Mouse (Mus musculus) stomach, postnatal 0 days (tissue): ENCODE results near the gene Me3. TPM values are rescaled to one million over a fixed set of nuclear protein-coding genes. Genes with fewer than 3 reads are reported as not detected.
A peak's percentile ranks its signal among the peaks of the same experiment; 100 is the strongest.

Source experiments
- ATAC-seq: fragments of 200-750 bp; cut with Nextera tagmentation; 2 replicates; pipeline ENCODE4 v1.8.0; 2017; ENCODE audit not compliant: low FRiP score, low TSS enrichment
- DNase-seq: peaks from one replicate; pipeline ENCODE4 v3.0.0-alpha.2; 2016; ENCODE audit warnings: low spot score
- H3K27ac ChIP-seq: fragments of 300-500 bp; sonication (generic); replicated peaks from 2 replicates; pipeline ENCODE4 v1.5.1; 2014; ENCODE audit warnings: mild to moderate bottlenecking, control low read depth
- H3K27me3 ChIP-seq: fragments of 300-500 bp; sonication (generic); 2 replicates; pipeline ENCODE4 v1.6.1; 2014; ENCODE audit warnings: low read length; ENCODE audit not compliant: control insufficient read depth, insufficient read depth
- H3K36me3 ChIP-seq: fragments of 300-500 bp; sonication (generic); 2 replicates; pipeline ENCODE4 v1.6.1; 2014; ENCODE audit warnings: low read length, mixed read lengths; ENCODE audit not compliant: control insufficient read depth, insufficient read depth
- H3K4me1 ChIP-seq: fragments of 300-500 bp; sonication (generic); replicated peaks from 2 replicates; pipeline ENCODE4 v1.6.1; 2014; ENCODE audit warnings: antibody characterized with exemption; ENCODE audit not compliant: control insufficient read depth, insufficient read depth
- H3K4me2 ChIP-seq: fragments of 300-500 bp; sonication (generic); replicated peaks from 2 replicates; pipeline ENCODE4 v1.6.1; 2014; ENCODE audit warnings: low read depth, mild to moderate bottlenecking, control low read depth, moderate library complexity
- H3K4me3 ChIP-seq: fragments of 300-500 bp; sonication (generic); 2 replicates; pipeline ENCODE4 v1.5.1; 2014; ENCODE audit warnings: low read depth, low read length, control low read depth
- H3K9ac ChIP-seq: fragments of 300-500 bp; sonication (generic); 2 replicates; pipeline ENCODE4 v1.6.1; 2014; ENCODE audit warnings: mild to moderate bottlenecking, low read length, control low read depth, mixed read lengths
- H3K9me3 ChIP-seq: fragments of 300-500 bp; sonication (generic); 2 replicates; pipeline ENCODE4 v1.6.1; 2016; ENCODE audit warnings: low read length; ENCODE audit not compliant: control insufficient read depth
- CTCF ChIP-seq: IDR thresholded peaks from 2 replicates; pipeline ENCODE4 v1.5.1; 2016; ENCODE audit warnings: antibody characterized with exemption, low read depth, mild to moderate bottlenecking, moderate library complexity
- EP300 ChIP-seq: optimal IDR thresholded peaks from 2 replicates; pipeline ENCODE3; 2016; ENCODE audit warnings: antibody characterized with exemption
- WGBS: fragments of 180-500 bp; shearing (Covaris S2); extraction: QIAGEN DNeasy Blood & Tissue Kit; methylation state at CpG from one replicate; pipeline ENCODE4 v1.1.7; 2014; 5-methylcytosine and 5-hydroxymethylcytosine counted together
- polyA plus RNA-seq: library from polyadenylated mRNA; unstranded; fragments of >200 nt; fragmentation: Nextera tagmentation; extraction: Ambion mirVana; gene quantifications from 2 replicates; pipeline ENCODE4 v1.2.1, GENCODE M21; 2015

The Me3 gene
- polyA plus RNA-seq, 1 experiment from 2014 or later, result 4.8 TPM

DNA sequence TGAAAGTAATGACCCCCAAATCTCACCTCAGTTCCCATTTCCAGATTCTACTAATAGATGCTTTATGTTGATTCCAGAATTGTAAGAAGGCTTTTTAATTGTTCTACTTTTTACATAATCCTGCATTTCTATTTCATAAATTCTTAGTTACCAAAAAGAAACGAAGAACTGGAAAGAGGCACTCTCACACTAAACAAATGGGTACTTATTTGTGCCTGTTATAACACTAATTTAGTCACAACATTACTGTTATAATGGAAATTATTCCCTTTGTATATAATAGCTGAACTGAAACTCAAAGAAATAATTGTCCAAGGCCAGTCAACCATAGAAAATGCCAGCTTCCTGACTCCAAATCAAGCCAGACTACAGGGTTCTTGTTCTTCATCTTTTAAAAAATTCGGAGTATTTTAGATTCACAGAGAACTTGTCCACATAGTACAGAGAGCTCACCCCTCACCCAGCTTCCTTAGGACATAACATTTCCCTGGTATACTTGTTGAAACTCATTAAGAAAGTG is 47.5 kb downstream of the Me3 start:
- Histone ChIP-seq H3K9me3 (no peaks in the 10 kb centered on the region), H3K27ac (no peak overlapping the region), H3K4me3 (no peak overlapping the region), H3K27me3 (no peaks in the 10 kb centered on the region), H3K9ac (no peak overlapping the region), H3K36me3 (no peaks in the 10 kb centered on the region), H3K4me2 (no peak overlapping the region), H3K4me1 (no peaks in the 10 kb centered on the region)
- ATAC-seq (no peak), DNase-seq (no peak)
- no peak for TF ChIP-seq EP300
- no peak for TF ChIP-seq CTCF
- WGBS, result 87% methylated on average over 2 of the region's 2 CpGs

DNA sequence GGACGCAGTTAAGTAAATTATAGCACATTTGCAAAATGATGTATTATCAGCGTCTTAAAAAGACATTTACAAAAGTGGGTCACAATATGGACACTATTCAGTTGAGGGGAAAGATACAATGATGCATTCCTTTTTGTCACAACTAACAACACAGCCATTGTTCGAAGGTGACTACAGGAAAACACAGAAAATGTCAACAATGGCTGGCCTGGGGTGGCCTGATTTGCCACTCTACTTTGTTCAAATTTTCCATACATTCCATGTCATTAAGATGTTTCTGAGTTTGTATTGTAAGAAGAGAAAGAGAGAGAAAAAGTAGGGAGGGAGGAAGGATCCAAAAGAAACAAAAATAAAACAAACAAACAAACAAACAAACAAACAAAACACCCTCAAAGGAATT is 48.7 kb downstream of the Me3 start:
- H3K9ac ChIP-seq, result no peak overlapping the region
- no peaks in the 10 kb centered on the region for H3K36me3 ChIP-seq
- ATAC-seq, result no peak
- no peak overlapping the region for H3K4me2 ChIP-seq
- TF ChIP-seq EP300 (no peak), CTCF (no peak)
- WGBS, result 80% methylated on average over 3 of the region's 3 CpGs
- no peak overlapping the region for H3K27ac ChIP-seq
- no peaks in the 10 kb centered on the region for H3K27me3 ChIP-seq
- DNase-seq, result no peak
- H3K4me1 ChIP-seq, result no peaks in the 10 kb centered on the region
- no peak overlapping the region for H3K4me3 ChIP-seq
- no peaks in the 10 kb centered on the region for H3K9me3 ChIP-seq

DNA sequence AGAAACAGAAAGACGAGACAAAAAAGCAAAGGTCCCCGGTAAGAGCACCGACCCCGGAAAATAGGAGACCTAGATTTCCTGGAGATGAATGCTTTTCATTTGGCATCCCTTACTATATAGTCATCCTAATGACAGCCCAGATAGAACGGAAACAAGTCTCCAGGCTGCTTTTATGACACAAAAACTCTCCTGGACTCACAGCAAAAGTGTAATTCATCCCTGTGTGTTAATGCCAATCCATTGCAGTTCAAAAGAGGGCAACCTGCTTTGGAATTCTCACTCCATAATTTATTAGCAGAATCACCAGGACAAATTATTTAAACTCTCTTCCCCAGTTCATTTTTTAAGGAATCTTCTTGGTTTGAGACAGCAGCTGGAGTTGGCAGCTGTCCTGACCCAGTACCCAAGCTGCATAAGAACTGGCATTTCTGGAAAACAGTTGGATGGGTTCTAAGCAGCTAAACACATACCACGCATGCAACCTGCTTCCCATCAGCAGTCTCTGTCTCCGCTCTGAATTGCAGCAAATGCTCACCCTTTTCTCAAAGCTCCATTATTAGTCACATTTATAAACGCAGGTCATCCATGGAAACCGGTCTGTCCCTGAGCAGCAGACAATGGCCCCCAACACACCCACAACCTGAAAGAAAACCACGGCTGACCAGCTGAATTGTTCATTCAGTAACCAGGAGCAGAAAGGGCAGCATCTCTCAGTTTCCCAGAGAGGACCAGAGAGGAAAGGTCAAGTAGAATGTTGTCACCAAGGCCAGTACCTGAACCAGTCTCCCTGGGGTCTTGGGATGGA is 49.7 kb downstream of the Me3 start:
- WGBS, result 83% methylated on average over 10 of the region's 10 CpGs

DNA sequence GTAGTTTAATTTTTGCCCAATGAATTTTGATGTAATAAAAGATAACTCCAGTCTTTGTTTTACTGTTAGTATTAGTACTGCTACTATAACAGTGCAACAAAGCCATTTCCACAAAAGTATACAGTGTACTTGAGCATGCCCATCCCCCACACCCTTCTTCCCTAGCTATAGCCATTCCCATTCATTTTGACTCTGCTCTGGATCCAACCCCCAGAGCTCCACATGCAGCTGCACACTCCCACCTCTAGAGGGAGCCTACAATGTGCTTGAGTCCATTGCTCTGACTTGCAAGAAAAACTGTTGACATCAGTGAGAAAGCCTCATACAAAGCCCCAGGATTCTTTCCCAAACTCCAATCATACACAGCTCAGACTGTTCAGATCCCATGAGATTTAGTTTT is 66.0 kb downstream of the Me3 start:
- H3K9ac ChIP-seq, result no peak overlapping the region
- no peak overlapping the region for H3K4me2 ChIP-seq
- H3K27ac ChIP-seq, result no peak overlapping the region
- H3K36me3 ChIP-seq, result no peaks in the 10 kb centered on the region
- H3K4me3 ChIP-seq, result no peak overlapping the region
- H3K9me3 ChIP-seq, result no peaks in the 10 kb centered on the region
- TF ChIP-seq EP300, result no peak
- peak; percentile 73 for TF ChIP-seq CTCF
- H3K27me3 ChIP-seq, result no peaks in the 10 kb centered on the region
- no peaks in the 10 kb centered on the region for H3K4me1 ChIP-seq
- DNase-seq (peak; percentile 20), ATAC-seq (no peak)

More for the DNA sequence above, 49.7 kb downstream of the Me3 start:
- no peaks in the 10 kb centered on the region for H3K4me1 ChIP-seq
- TF ChIP-seq EP300 (no peak), CTCF (no peak)
- no peak overlapping the region for H3K9ac ChIP-seq
- H3K27me3 ChIP-seq, result no peaks in the 10 kb centered on the region
- DNase-seq, result no peak
- H3K4me2 ChIP-seq, result no peak overlapping the region
- H3K9me3 ChIP-seq, result no peaks in the 10 kb centered on the region
- H3K27ac ChIP-seq, result no peak overlapping the region
- ATAC-seq, result no peak
- no peak overlapping the region for H3K4me3 ChIP-seq
- no peaks in the 10 kb centered on the region for H3K36me3 ChIP-seq

DNA sequence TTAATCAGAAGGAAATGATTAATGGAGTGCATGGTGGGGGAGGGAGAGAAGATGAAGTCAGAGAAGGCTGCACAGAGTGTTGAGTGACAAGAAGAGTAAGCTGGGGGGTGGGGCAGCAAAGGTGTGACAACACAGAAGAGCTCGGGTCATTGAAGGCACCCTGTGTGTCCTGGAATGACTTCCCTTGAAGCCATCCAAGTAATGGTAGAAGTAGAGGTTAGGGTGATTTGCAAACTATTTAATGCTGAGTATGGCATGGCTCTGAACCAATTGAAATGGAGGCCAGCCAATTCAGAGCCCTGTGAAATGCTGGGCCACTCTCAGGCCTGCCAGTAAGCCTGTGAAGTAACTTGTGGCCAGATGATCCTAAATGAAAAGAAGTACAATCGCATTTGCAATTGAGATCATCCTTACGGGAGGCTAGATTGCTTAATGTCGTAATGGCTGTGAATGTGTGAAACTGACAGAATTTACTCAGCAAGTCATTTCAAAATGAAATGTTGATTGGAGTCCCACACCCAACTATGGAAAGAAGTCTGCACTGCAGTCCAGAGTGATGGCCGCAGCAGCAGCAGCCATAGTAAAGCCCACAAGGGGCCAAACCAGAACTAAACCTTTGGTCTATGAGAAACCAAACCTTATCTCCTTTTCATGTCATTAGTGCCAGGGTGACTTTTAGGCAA is 67.6 kb downstream of the Me3 start:
- Histone ChIP-seq H3K9ac (no peak overlapping the region), H3K27ac (no peak overlapping the region), H3K9me3 (no peaks in the 10 kb centered on the region), H3K36me3 (no peaks in the 10 kb centered on the region), H3K4me2 (no peak overlapping the region), H3K4me1 (no peaks in the 10 kb centered on the region), H3K4me3 (no peak overlapping the region), H3K27me3 (no peaks in the 10 kb centered on the region)
- 72% methylated on average over 5 of the region's 5 CpGs for WGBS
- no peak for TF ChIP-seq CTCF
- TF ChIP-seq EP300, result no peak
- no peak for DNase-seq
- ATAC-seq, result peak; percentile 59; the same call in 1 of the 2 replicates

DNA sequence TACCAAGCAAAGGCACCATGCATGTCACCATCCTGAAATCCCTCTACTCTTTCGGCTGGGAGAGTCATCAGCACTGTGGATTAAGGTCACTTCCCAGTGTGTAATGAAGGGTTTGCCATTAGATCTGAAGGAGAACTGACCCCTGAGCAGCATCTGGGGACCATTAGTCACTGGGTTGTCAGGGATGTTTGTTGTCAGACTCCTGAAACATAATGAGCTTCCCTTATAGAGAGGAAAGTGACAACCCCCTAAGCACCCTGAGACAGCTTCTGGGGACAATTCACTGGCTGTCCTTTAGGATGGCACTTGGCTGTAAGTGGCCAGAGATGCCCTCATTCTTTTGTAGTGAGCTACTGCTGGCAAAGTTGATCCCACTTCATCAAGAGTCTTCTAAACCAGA is 68.3 kb downstream of the Me3 start:
- no peak overlapping the region for H3K27ac ChIP-seq
- no peaks in the 10 kb centered on the region for H3K4me1 ChIP-seq
- no peak for TF ChIP-seq EP300
- no peak for TF ChIP-seq CTCF
- H3K9me3 ChIP-seq, result no peaks in the 10 kb centered on the region
- no peak for DNase-seq
- H3K4me3 ChIP-seq, result no peak overlapping the region
- no peak for ATAC-seq
- no peak overlapping the region for H3K4me2 ChIP-seq
- H3K27me3 ChIP-seq, result no peaks in the 10 kb centered on the region
- no peak overlapping the region for H3K9ac ChIP-seq
- WGBS, result 37% methylated on average over 1 of the region's 1 CpGs
- no peaks in the 10 kb centered on the region for H3K36me3 ChIP-seq
